In genomic region chr11:4164701-4165100, GRCm38 (mm10) we compare ENCODE assay signal across 22 mouse cellular contexts. TPM values are rescaled to one million over a fixed set of nuclear protein-coding genes. Genes with fewer than 3 reads are reported as not detected.
DNase-seq lines count a peak whose midpoint lies in the region; ATAC-seq lines count a peak whose summit lies in the region.
"Had no signal": no experiment of that assay in that cellular context is flagged by ENCODE, and none has a peak within 500 bp of the region (broad histone marks: within the 10 kb centered on the region; RNA-seq: fewer than 3 reads in every experiment).

No protein-coding gene starts in this region.

- no peak for ATAC-seq in limb, embryonic 13.5 days (ENCODE audit: low FRiP score, low read depth)
- ATAC-seq in embryonic facial prominence, embryonic 12.5 days (ENCODE audit: insufficient number of reproducible peaks, insufficient read depth, low FRiP score, low TSS enrichment), result no peak
- ATAC-seq: forebrain, embryonic 15.5 days; Patski had no signal

- H3K9ac ChIP-seq in limb, embryonic 13.5 days, result peak overlapping the region; percentile 5; the same call in 1 of the 2 replicates
- no peak overlapping the region for H3K9ac ChIP-seq in embryonic facial prominence, embryonic 12.5 days
- H3K9ac ChIP-seq: forebrain, embryonic 15.5 days; liver, embryonic 13.5 days; lung, embryonic 14.5 days had no signal

- no peak overlapping the region for H3K27ac ChIP-seq in limb, embryonic 13.5 days
- no peak overlapping the region for H3K27ac ChIP-seq in limb, embryonic 10.5 days
- H3K27ac ChIP-seq in embryonic facial prominence, embryonic 12.5 days, result peak overlapping the region; percentile 17; the same call in 1 of the 2 replicates
- H3K27ac ChIP-seq: forebrain, embryonic 15.5 days; heart, embryonic 10.5 days; liver, embryonic 13.5 days had no signal

- no peak overlapping the region for H3K4me3 ChIP-seq in limb, embryonic 13.5 days
- no peak overlapping the region for H3K4me3 ChIP-seq in limb, embryonic 10.5 days
- H3K4me3 ChIP-seq in embryonic facial prominence, embryonic 12.5 days, result no peak overlapping the region
- H3K4me3 ChIP-seq: erythroblast, embryonic 14.5 days; forebrain, embryonic 15.5 days; heart, embryonic 10.5 days; liver, embryonic 13.5 days had no signal

- H3K9me3 ChIP-seq in limb, embryonic 13.5 days, result no peaks in the 10 kb centered on the region
- H3K9me3 ChIP-seq in limb, embryonic 10.5 days (replicated peaks), result no peaks in the 10 kb centered on the region
- no peaks in the 10 kb centered on the region for H3K9me3 ChIP-seq in embryonic facial prominence, embryonic 12.5 days
- H3K9me3 ChIP-seq: forebrain, embryonic 15.5 days; heart, embryonic 10.5 days; liver, embryonic 13.5 days had no signal

- peak; percentile 20 for DNase-seq in adrenal gland, postnatal 25 days
- no peak for DNase-seq in adrenal gland, postnatal 10 days
- DNase-seq in limb, embryonic 10.5 days (ENCODE audit: low spot score), result no peak
- no peak for DNase-seq in spleen, postnatal 14 days (ENCODE audit: low spot score in 2 of 2)
- no peak for DNase-seq in thymus, postnatal 25 days
- DNase-seq: B cell, adult 2 months; cerebellum, adult 9-11 months; gastrocnemius, postnatal 36 days; heart, postnatal 10 days; kidney, adult 9 months; kidney, postnatal 36 days; liver, embryonic 13.5 days; lung, embryonic 14.5 days; lung, postnatal 36 days; right cerebral cortex, postnatal 25 days; thymus, postnatal 14 days had no signal

- 71% methylated on average over 2 of the region's 2 CpGs for WGBS in limb, embryonic 13.5 days
- WGBS in limb, embryonic 10.5 days, result 79% methylated on average over 2 of the region's 2 CpGs
- WGBS in embryonic facial prominence, embryonic 12.5 days, result 58% methylated on average over 2 of the region's 2 CpGs

- H3K4me1 ChIP-seq in limb, embryonic 13.5 days, result peaks cover 36% of the 10 kb centered on the region
- peaks cover 27% of the 10 kb centered on the region for H3K4me1 ChIP-seq in limb, embryonic 10.5 days
- H3K4me1 ChIP-seq in embryonic facial prominence, embryonic 12.5 days, result peaks cover 40% of the 10 kb centered on the region

- peaks cover 86% of the 10 kb centered on the region for H3K36me3 ChIP-seq in limb, embryonic 13.5 days
- peaks cover 86% of the 10 kb centered on the region for H3K36me3 ChIP-seq in limb, embryonic 10.5 days
- peaks cover 80% of the 10 kb centered on the region for H3K36me3 ChIP-seq in embryonic facial prominence, embryonic 12.5 days

- H3K27me3 ChIP-seq in limb, embryonic 13.5 days, result no peaks in the 10 kb centered on the region
- no peaks in the 10 kb centered on the region for H3K27me3 ChIP-seq in limb, embryonic 10.5 days (ENCODE audit: low read depth, poor library complexity, severe bottlenecking)
- no peaks in the 10 kb centered on the region for H3K27me3 ChIP-seq in embryonic facial prominence, embryonic 12.5 days
- H3K27me3 ChIP-seq: forebrain, embryonic 15.5 days; liver, embryonic 13.5 days; Patski had no signal

- no peak overlapping the region for H3K4me2 ChIP-seq in limb, embryonic 13.5 days (replicated peaks)
- no peak overlapping the region for H3K4me2 ChIP-seq in embryonic facial prominence, embryonic 12.5 days (replicated peaks)
- H3K4me2 ChIP-seq: forebrain, embryonic 15.5 days; liver, embryonic 13.5 days; lung, embryonic 14.5 days had no signal

RNA-seq across cellular contexts. Expression of gene Sf3a1, which starts 4.6 kb away (rescaled TPM):
- 42.1 and 45.6 TPM in 2 replicates for total RNA-seq in adrenal gland, postnatal 25 days (2021)
- total RNA-seq in adrenal gland, postnatal 10 days (2021), result 10 to 100 TPM; 41.0 to 44.7 TPM
- 57.0 and 65.7 TPM in 2 replicates for polyA plus RNA-seq in limb, embryonic 13.5 days (2015; fragmentation: Nextera tagmentation; extraction: Ambion mirVana)
- 101 and 105 TPM in 2 replicates for polyA plus RNA-seq in limb, embryonic 10.5 days (2016; fragmentation: Nextera tagmentation; extraction: Ambion mirVana)
- 70.0 and 73.9 TPM in 2 replicates for polyA plus RNA-seq in embryonic facial prominence, embryonic 12.5 days (2016; fragmentation: Nextera tagmentation; extraction: Ambion mirVana)

RNA-seq across cellular contexts. Expression of gene Ccdc157, which starts 4.6 kb away (rescaled TPM):
- 11.8 and 14.0 TPM in 2 replicates for total RNA-seq in adrenal gland, postnatal 25 days (2021)
- total RNA-seq in adrenal gland, postnatal 10 days (2021), result 1 to 10 TPM; 8.7 to 9.0 TPM
- 9.5 and 10.3 TPM in 2 replicates for polyA plus RNA-seq in limb, embryonic 13.5 days (2015; fragmentation: Nextera tagmentation; extraction: Ambion mirVana)
- polyA plus RNA-seq in limb, embryonic 10.5 days (2016; fragmentation: Nextera tagmentation; extraction: Ambion mirVana), result 7.9 and 9.4 TPM in 2 replicates
- 9.3 and 10.7 TPM in 2 replicates for polyA plus RNA-seq in embryonic facial prominence, embryonic 12.5 days (2016; fragmentation: Nextera tagmentation; extraction: Ambion mirVana)

RNA-seq across cellular contexts. Expression of gene Tbc1d10a, which starts 21.9 kb away (rescaled TPM):
- 15.6 and 15.8 TPM in 2 replicates for total RNA-seq in adrenal gland, postnatal 25 days (2021)
- total RNA-seq in adrenal gland, postnatal 10 days (2021), result 10 to 100 TPM; 15.1 to 16.4 TPM
- 40.2 and 42.3 TPM in 2 replicates for polyA plus RNA-seq in limb, embryonic 13.5 days (2015; fragmentation: Nextera tagmentation; extraction: Ambion mirVana)
- 27.4 and 37.4 TPM in 2 replicates for polyA plus RNA-seq in limb, embryonic 10.5 days (2016; fragmentation: Nextera tagmentation; extraction: Ambion mirVana)
- polyA plus RNA-seq in embryonic facial prominence, embryonic 12.5 days (2016; fragmentation: Nextera tagmentation; extraction: Ambion mirVana), result 34.7 and 39.2 TPM in 2 replicates

RNA-seq across cellular contexts. Expression of gene Rnf215, which starts 29.7 kb away (rescaled TPM):
- total RNA-seq in adrenal gland, postnatal 25 days (2021), result 26.1 and 31.6 TPM in 2 replicates
- 10 to 100 TPM; 16.7 to 21.2 TPM for total RNA-seq in adrenal gland, postnatal 10 days (2021)
- polyA plus RNA-seq in limb, embryonic 13.5 days (2015; fragmentation: Nextera tagmentation; extraction: Ambion mirVana), result 38.6 and 39.0 TPM in 2 replicates
- polyA plus RNA-seq in limb, embryonic 10.5 days (2016; fragmentation: Nextera tagmentation; extraction: Ambion mirVana), result 16.3 and 23.3 TPM in 2 replicates
- 43.0 and 44.7 TPM in 2 replicates for polyA plus RNA-seq in embryonic facial prominence, embryonic 12.5 days (2016; fragmentation: Nextera tagmentation; extraction: Ambion mirVana)

RNA-seq across cellular contexts. Expression of gene Sec14l2, which starts 41.5 kb away (rescaled TPM):
- 1.8 and 4.1 TPM in 2 replicates for total RNA-seq in adrenal gland, postnatal 25 days (2021)
- 10 to 100 TPM; 16.4 to 33.8 TPM for total RNA-seq in adrenal gland, postnatal 10 days (2021)
- 2.5 and 3.5 TPM in 2 replicates for polyA plus RNA-seq in limb, embryonic 13.5 days (2015; fragmentation: Nextera tagmentation; extraction: Ambion mirVana)
- polyA plus RNA-seq in limb, embryonic 10.5 days (2016; fragmentation: Nextera tagmentation; extraction: Ambion mirVana), result 1.5 and 2.7 TPM in 2 replicates
- polyA plus RNA-seq in embryonic facial prominence, embryonic 12.5 days (2016; fragmentation: Nextera tagmentation; extraction: Ambion mirVana), result 2.0 and 2.4 TPM in 2 replicates
